Mouse (Mus musculus) ES-Bruce4 (cell line): Measurements from ENCODE around the gene Rheb. TPM values are rescaled to one million over a fixed set of nuclear protein-coding genes. Genes with fewer than 3 reads are reported as not detected.

ENCODE experiments used
- H3K27ac ChIP-seq: 2 replicates; pipeline ENCODE4 v1.5.1; 2012; ENCODE audit warnings: low read length, inconsistent platforms; ENCODE audit not compliant: insufficient read depth
- H3K27me3 ChIP-seq: 2 replicates; pipeline ENCODE4 v1.6.1; 2012; ENCODE audit warnings: mild to moderate bottlenecking, low read length, inconsistent platforms; ENCODE audit not compliant: control insufficient read depth, poor library complexity, insufficient read depth, severe bottlenecking
- H3K36me3 ChIP-seq: 2 replicates; pipeline ENCODE4 v1.6.1; 2012; ENCODE audit warnings: inconsistent platforms, mild to moderate bottlenecking, low read length, moderate library complexity; ENCODE audit not compliant: control insufficient read depth, poor library complexity, insufficient read depth, severe bottlenecking
- H3K4me1 ChIP-seq: one replicate; pipeline ENCODE4 v1.8.1; 2011; ENCODE audit warnings: low read length; ENCODE audit not compliant: control insufficient read depth, insufficient read depth
- H3K4me3 ChIP-seq: 2 replicates; pipeline ENCODE4 v1.5.1; 2011; ENCODE audit warnings: low read depth, mild to moderate bottlenecking, low read length
- H3K9ac ChIP-seq: 2 replicates; pipeline ENCODE4 v1.6.1; 2012; ENCODE audit warnings: low read depth, mild to moderate bottlenecking, inconsistent platforms; ENCODE audit not compliant: poor library complexity, severe bottlenecking
- H3K9me3 ChIP-seq: replicated peaks from 2 replicates; pipeline ENCODE4 v1.6.1; 2012; ENCODE audit warnings: mild to moderate bottlenecking, low read length, inconsistent platforms; ENCODE audit not compliant: control insufficient read depth, poor library complexity, insufficient read depth, severe bottlenecking
- CTCF ChIP-seq: IDR thresholded peaks from one replicate; pipeline ENCODE4 v1.8.1; 2011; ENCODE audit warnings: low read depth, low read length
- EP300 ChIP-seq: IDR thresholded peaks from 2 replicates; pipeline ENCODE4 v1.6.1; 2011; ENCODE audit warnings: low read depth, low read length; ENCODE audit not compliant: insufficient read depth
- POLR2A ChIP-seq: IDR thresholded peaks from one replicate; pipeline ENCODE4 v1.8.1; 2011; ENCODE audit warnings: low read length; ENCODE audit not compliant: insufficient read depth
- polyA plus RNA-seq: library from polyadenylated mRNA; stranded (reverse); fragments of >200 nt; gene quantifications from 2 replicates; pipeline ENCODE4 v1.2.4, GENCODE M21; 2011; ENCODE audit warnings: low read depth; ENCODE audit not compliant: missing spikeins, insufficient read depth, insufficient read length

Gene Rheb
- polyA plus RNA-seq, 1 experiment = 112 TPM

DNA sequence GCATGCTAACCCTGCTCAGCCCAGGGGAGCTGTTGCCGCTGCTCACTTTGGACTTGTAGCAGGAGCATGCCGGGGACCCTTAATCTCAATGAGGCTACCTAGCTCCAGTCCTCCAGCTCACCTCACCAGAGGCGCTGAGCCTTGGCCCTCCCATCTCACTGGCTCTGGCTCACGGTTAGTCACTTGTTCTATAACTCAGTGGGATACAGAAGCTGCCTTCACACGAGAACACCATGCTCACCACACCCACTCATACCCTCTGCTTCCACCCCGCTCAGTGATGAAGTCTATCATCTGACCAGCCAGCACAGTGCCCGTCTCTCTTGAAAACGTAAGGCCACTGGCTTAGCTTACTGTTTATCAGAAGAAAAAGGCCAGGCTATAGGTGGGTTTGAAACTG lies 37.8 kb downstream of the Rheb start:
- Histone ChIP-seq H3K9me3 (no peaks in the 10 kb centered on the region), H3K27ac (no peak overlapping the region), H3K36me3 (peaks cover 38% of the 10 kb centered on the region)

DNA sequence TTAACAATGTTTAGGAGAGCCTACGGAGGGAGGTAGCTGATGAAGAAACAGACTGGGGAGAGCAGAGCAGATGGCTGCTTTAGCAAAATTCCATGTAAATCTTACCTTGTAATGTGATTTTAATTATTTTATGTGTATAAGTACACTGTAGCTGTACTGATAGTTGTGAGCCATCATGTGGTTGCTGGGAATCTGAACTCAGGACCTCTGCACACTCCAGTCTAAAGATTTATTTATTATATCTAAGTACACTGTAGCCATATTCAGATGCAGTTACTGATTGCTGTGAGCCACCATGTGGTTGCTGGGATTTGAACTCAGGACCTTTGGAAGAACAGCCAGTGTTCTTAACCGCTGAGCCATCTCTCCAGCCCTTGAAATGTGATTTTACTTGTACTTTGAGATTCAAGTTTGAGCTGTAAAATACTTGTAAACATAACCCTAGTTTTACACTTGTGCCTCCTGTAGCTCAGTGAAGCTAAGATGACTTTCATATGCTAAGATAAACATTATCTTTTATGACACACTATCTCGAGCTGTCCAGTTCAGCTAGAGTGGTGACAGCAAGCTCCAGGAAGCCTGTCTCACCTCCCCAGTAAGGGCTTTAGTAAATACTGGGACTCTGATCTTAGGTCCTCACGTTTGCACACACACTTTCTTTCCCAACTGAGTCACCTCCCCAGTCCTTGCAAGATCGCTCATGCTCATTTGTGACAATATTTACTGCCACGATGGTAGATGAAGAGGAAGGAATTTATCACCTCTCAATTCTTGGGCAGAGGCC lies 40.4 kb downstream of the Rheb start:
- H3K4me3 ChIP-seq = no peak overlapping the region
- H3K4me1 ChIP-seq = no peaks in the 10 kb centered on the region
- H3K27me3 ChIP-seq = no peaks in the 10 kb centered on the region
- no peak overlapping the region for H3K9ac ChIP-seq
- H3K9me3 ChIP-seq = no peaks in the 10 kb centered on the region
- H3K27ac ChIP-seq = no peak overlapping the region
- no peak for TF ChIP-seq CTCF
- no peak for TF ChIP-seq POLR2A
- TF ChIP-seq EP300 = no peak
- H3K36me3 ChIP-seq = peaks cover 22% of the 10 kb centered on the region

More for the DNA sequence above, 37.8 kb downstream of the Rheb start:
- no peak overlapping the region for H3K4me3 ChIP-seq
- no peaks in the 10 kb centered on the region for H3K27me3 ChIP-seq
- no peaks in the 10 kb centered on the region for H3K4me1 ChIP-seq
- TF ChIP-seq POLR2A = no peak
- no peak for TF ChIP-seq EP300
- TF ChIP-seq CTCF = no peak
- no peak overlapping the region for H3K9ac ChIP-seq

DNA sequence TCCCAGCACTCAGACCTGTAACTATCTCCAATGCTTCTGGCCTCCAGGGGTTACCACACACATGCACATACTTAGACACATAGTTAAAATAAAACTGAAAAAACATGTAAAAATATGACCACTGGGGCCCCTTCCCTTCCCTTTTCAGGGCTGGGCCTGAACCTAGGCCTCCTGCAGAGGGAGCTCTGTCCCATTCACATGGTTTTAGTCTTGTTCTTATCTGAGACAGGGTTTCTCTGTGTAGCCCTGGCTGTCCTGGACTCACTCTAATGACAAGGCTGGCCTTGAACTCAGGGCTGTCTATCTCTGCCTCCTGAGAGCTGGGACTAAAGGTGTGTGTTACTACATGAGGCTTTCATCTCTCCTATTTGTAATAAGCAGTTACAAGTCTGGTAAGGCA lies 42.0 kb downstream of the Rheb start:
- TF ChIP-seq POLR2A = no peak
- TF ChIP-seq CTCF = peak; percentile 54
- H3K27ac ChIP-seq = no peak overlapping the region
- H3K9me3 ChIP-seq = no peaks in the 10 kb centered on the region
- H3K27me3 ChIP-seq = no peaks in the 10 kb centered on the region
- peaks cover 13% of the 10 kb centered on the region for H3K36me3 ChIP-seq
- H3K4me3 ChIP-seq = no peak overlapping the region
- no peaks in the 10 kb centered on the region for H3K4me1 ChIP-seq
- H3K9ac ChIP-seq = no peak overlapping the region

- no peak for TF ChIP-seq CTCF
- TF ChIP-seq EP300 = no peak
- no peak for TF ChIP-seq POLR2A
- no peak overlapping the region for H3K9ac ChIP-seq
Observed at GRCm38 (mm10) chr5:24798639-24799038, 43.8 kb downstream of the Rheb start.

GRCm38 (mm10) chr5:24797858-24798257 lies 44.6 kb downstream of the Rheb start:
- H3K4me1 ChIP-seq = no peaks in the 10 kb centered on the region
- H3K27ac ChIP-seq = no peak overlapping the region
- no peak overlapping the region for H3K4me3 ChIP-seq
- H3K9me3 ChIP-seq = no peaks in the 10 kb centered on the region
- no peak overlapping the region for H3K9ac ChIP-seq
- peaks cover 5% of the 10 kb centered on the region for H3K36me3 ChIP-seq
- no peaks in the 10 kb centered on the region for H3K27me3 ChIP-seq
- no peak for TF ChIP-seq EP300
- TF ChIP-seq CTCF = no peak
- no peak for TF ChIP-seq POLR2A

More at GRCm38 (mm10) chr5:24798639-24799038, 43.8 kb downstream of the Rheb start:
- Histone ChIP-seq H3K4me3 (no peak overlapping the region), H3K4me1 (no peaks in the 10 kb centered on the region), H3K9me3 (no peaks in the 10 kb centered on the region), H3K27me3 (no peaks in the 10 kb centered on the region), H3K36me3 (peaks cover 9% of the 10 kb centered on the region), H3K27ac (no peak overlapping the region)

DNA sequence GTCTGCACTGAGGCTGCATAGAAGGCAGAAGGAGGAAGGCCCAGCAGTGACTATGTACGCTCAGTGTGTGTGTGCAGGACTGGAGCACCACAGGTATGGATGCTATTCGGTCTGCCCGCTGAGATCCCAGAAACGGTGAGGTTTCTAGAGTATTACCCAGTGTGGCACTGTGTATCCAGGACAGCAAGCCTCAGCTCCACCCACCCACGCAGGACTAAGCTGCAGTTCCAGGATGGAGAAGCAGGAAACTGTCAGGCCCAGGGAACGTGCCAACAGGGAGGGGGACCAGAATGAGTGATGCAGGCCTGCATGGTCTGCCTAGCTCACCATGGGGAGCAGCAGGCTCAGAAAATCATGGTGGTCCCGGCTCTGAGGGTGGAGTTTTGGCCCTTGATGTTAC lies 49.5 kb downstream of the Rheb start:
- Histone ChIP-seq H3K9ac (no peak overlapping the region), H3K4me3 (no peak overlapping the region), H3K27me3 (no peaks in the 10 kb centered on the region), H3K27ac (no peak overlapping the region), H3K9me3 (no peaks in the 10 kb centered on the region), H3K4me1 (no peaks in the 10 kb centered on the region), H3K36me3 (no peaks in the 10 kb centered on the region)
- TF ChIP-seq CTCF (no peak), EP300 (no peak), POLR2A (no peak)
